Mouse (Mus musculus) lung, postnatal 0 days (tissue): ENCODE measurements around the gene Gpank1.

ENCODE experiments used
- CTCF ChIP-seq: IDR thresholded peaks from 2 replicates; pipeline ENCODE4 v1.5.1; 2016; ENCODE audit warnings: antibody characterized with exemption, mild to moderate bottlenecking
- EP300 ChIP-seq: IDR thresholded peaks from 2 replicates; pipeline ENCODE4 v1.6.1; 2016; ENCODE audit warnings: antibody characterized with exemption, mild to moderate bottlenecking, control low read depth

DNA sequence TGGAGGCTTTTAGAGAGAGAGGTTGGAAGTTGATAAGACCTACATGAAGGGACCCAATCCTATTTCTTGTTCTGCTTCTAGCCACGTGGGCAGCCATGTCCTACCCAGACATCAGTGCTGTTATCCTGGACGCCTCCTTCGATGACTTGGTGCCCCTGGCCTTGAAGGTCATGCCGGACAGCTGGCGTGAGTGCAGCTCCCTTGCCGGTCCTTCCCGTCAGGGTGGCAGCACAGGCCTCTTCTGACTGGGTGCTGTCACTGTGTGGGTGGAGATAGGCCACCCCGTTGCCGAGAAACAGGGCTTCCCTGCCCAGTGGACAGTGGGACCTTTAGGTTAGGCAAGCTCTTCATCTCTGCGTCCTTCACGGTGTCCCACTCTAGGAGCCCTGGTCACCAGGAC is 20.1 kb upstream of the Gpank1 start:
- TF ChIP-seq CTCF (no peak), EP300 (no peak)
